Mouse (Mus musculus): Measurements from ENCODE around the gene Mfap1b. TPM values are rescaled to one million over a fixed set of nuclear protein-coding genes. Genes with fewer than 3 reads are reported as not detected.
A peak's percentile ranks its signal among the peaks of the same experiment; 100 is the strongest.
"Not testable (repeated sequence)": the region's sequence is repeated elsewhere in the genome, so short reads cannot be mapped to it uniquely, and the experiment has no call there.

Gene Mfap1b
- total RNA-seq, 2 experiments from 2014 or later, result 25.7 to 25.9 TPM

- intact Hi-C loops (cut with DNase I), result not testable (repeated sequence)
Observed at GRCm38 (mm10) chr2:121475306-121475705, 1.4 kb upstream of the Mfap1b start.

GRCm38 (mm10) chr2:121474180-121474535 is 291 bp upstream of the Mfap1b start:
- DNase-seq, result no peak
- intact Hi-C loops (cut with DNase I), result loop anchor here (1.0 kb wide), 1 partner anchor 26 kb away; no protein-coding TSS in a partner anchor

More at GRCm38 (mm10) chr2:121475306-121475705, 1.4 kb upstream of the Mfap1b start:
- not testable (repeated sequence) for DNase-seq

- intact Hi-C loops (cut with DNase I); DNase-seq: not testable (repeated sequence)
Observed at GRCm38 (mm10) chr2:121472783-121473182, 1.1 kb downstream of the Mfap1b start.

- DNase-seq; intact Hi-C loops (cut with DNase I): not testable (repeated sequence)
Observed at GRCm38 (mm10) chr2:121468982-121469381, 4.9 kb downstream of the Mfap1b start.

GRCm38 (mm10) chr2:121460071-121460470 is 13.8 kb downstream of the Mfap1b start:
- intact Hi-C loops (cut with DNase I), result no loop called here
- no peak for DNase-seq

GRCm38 (mm10) chr2:121456692-121457642 is 16.9 kb downstream of the Mfap1b start, which contains the start of gene Serinc4:
Gene Serinc4, minus strand, starts transcription at chr2:121456781.
- intact Hi-C loops (cut with DNase I), result loop anchor here (10.0 kb wide), 1 partner anchor 498 kb away; the partner anchor contains the start of genes Ctdspl2 and Mageb3
- peak; percentile 79 to 87 for DNase-seq

- intact Hi-C loops (cut with DNase I), result loop anchor here (10.0 kb wide), 1 partner anchor 499 kb away; the partner anchor contains the start of genes Ctdspl2 and Mageb3
- no peak for DNase-seq
Observed at GRCm38 (mm10) chr2:121455534-121455933, 18.3 kb downstream of the Mfap1b start.

GRCm38 (mm10) chr2:121453917-121454316 is 19.9 kb downstream of the Mfap1b start:
- no peak for DNase-seq
- intact Hi-C loops (cut with DNase I), result loop anchor here (10.0 kb wide), 1 partner anchor 501 kb away; the partner anchor contains the start of genes Ctdspl2 and Mageb3

- no peak for DNase-seq
- intact Hi-C loops (cut with DNase I), result loop anchor here (10.0 kb wide), 1 partner anchor 502 kb away; the partner anchor contains the start of genes Ctdspl2 and Mageb3
Observed at GRCm38 (mm10) chr2:121452990-121453389, 20.9 kb downstream of the Mfap1b start, which contains the start of gene Hypk. Gene Hypk, plus strand, starts transcription at chr2:121453290.

- DNase-seq, result no peak
- intact Hi-C loops (cut with DNase I), result loop anchor here (10.0 kb wide), 1 partner anchor 502 kb away; the partner anchor contains the start of genes Ctdspl2 and Mageb3
Observed at GRCm38 (mm10) chr2:121452361-121452760, 21.5 kb downstream of the Mfap1b start.

GRCm38 (mm10) chr2:121450093-121450492 is 23.8 kb downstream of the Mfap1b start:
- peak in 1 of 2 experiments; percentile 23 for DNase-seq
- intact Hi-C loops (cut with DNase I), result loop anchor here (10.0 kb wide), 1 partner anchor 505 kb away; the partner anchor contains the start of genes Ctdspl2 and Mageb3

GRCm38 (mm10) chr2:121449545-121450011 is 24.3 kb downstream of the Mfap1b start:
- intact Hi-C loops (cut with DNase I), result loop anchor here (5.0 to 10.0 kb wide), 2 partner anchors 37 to 505 kb away; partner anchors contain the start of genes Catsper2, Ctdspl2, Mageb3 and Pdia3
- DNase-seq, result no peak

- intact Hi-C loops (cut with DNase I), result loop anchor here (1.0 to 5.0 kb wide), 2 partner anchors 25 to 37 kb away; partner anchors contain the start of genes Catsper2, Mfap1b and Pdia3
- DNase-seq, result peak; percentile 100
Observed at GRCm38 (mm10) chr2:121448739-121449535, 24.9 kb downstream of the Mfap1b start, which contains the start of gene Serf2. Gene Serf2, plus strand, starts transcription at chr2:121449195.

GRCm38 (mm10) chr2:121448136-121448535 is 25.7 kb downstream of the Mfap1b start:
- intact Hi-C loops (cut with DNase I), result loop anchor here (1.0 to 5.0 kb wide), 2 partner anchors 26 to 36 kb away; partner anchors contain the start of genes Catsper2, Mfap1b and Pdia3
- peak; percentile 37 to 56 for DNase-seq

GRCm38 (mm10) chr2:121447006-121447405 is 26.9 kb downstream of the Mfap1b start:
- intact Hi-C loops (cut with DNase I), result loop anchor here (5.0 kb wide), 1 partner anchor 35 kb away; the partner anchor contains the start of genes Catsper2 and Pdia3

GRCm38 (mm10) chr2:121446506-121446905 is 27.4 kb downstream of the Mfap1b start:
- intact Hi-C loops (cut with DNase I), result loop anchor here (5.0 kb wide), 1 partner anchor 34 kb away; the partner anchor contains the start of genes Catsper2 and Pdia3
- DNase-seq, result no peak

More at GRCm38 (mm10) chr2:121447006-121447405, 26.9 kb downstream of the Mfap1b start:
- DNase-seq, result no peak

GRCm38 (mm10) chr2:121445117-121445516 is 28.8 kb downstream of the Mfap1b start:
- intact Hi-C loops (cut with DNase I), result loop anchor here (5.0 kb wide), 1 partner anchor 33 kb away; the partner anchor contains the start of genes Catsper2 and Pdia3
- no peak for DNase-seq

- no peak for DNase-seq
- intact Hi-C loops (cut with DNase I), result no loop called here
Observed at GRCm38 (mm10) chr2:121444178-121444577, 29.7 kb downstream of the Mfap1b start, which contains the start of gene Ell3. Gene Ell3, minus strand, starts transcription at chr2:121444278.

- DNase-seq, result no peak
- intact Hi-C loops (cut with DNase I), result no loop called here
Observed at GRCm38 (mm10) chr2:121443068-121443349, 30.9 kb downstream of the Mfap1b start.
